Mouse (Mus musculus) heart, embryonic 13.5 days (tissue): ENCODE data around the gene Usp21. TPM values are rescaled to one million over a fixed set of nuclear protein-coding genes. Genes with fewer than 3 reads are reported as not detected.

ENCODE experiments used
- ATAC-seq: fragments of 200-750 bp; cut with Nextera tagmentation; 2 replicates; pipeline ENCODE4 v1.8.0; 2017; ENCODE audit warnings: moderate TSS enrichment; ENCODE audit not compliant: insufficient number of reproducible peaks, low FRiP score, low TSS enrichment; ENCODE audit errors: extremely low read depth
- H3K27ac ChIP-seq: fragments of 300-500 bp; sonication (generic); replicated peaks from 2 replicates; pipeline ENCODE4 v1.5.1; 2015; ENCODE audit warnings: moderate library complexity, mild to moderate bottlenecking, inconsistent platforms
- H3K27me3 ChIP-seq: fragments of 300-500 bp; sonication (generic); replicated peaks from 2 replicates; pipeline ENCODE4 v1.6.1; 2015; ENCODE audit warnings: mild to moderate bottlenecking, inconsistent platforms
- H3K36me3 ChIP-seq: fragments of 300-500 bp; sonication (generic); 2 replicates; pipeline ENCODE4 v1.6.1; 2015; ENCODE audit warnings: mild to moderate bottlenecking, inconsistent platforms
- H3K4me1 ChIP-seq: fragments of 300-500 bp; sonication (generic); 2 replicates; pipeline ENCODE4 v1.6.1; 2015; ENCODE audit warnings: inconsistent platforms
- H3K4me2 ChIP-seq: fragments of 300-500 bp; sonication (generic); 2 replicates; pipeline ENCODE4 v1.6.1; 2015; ENCODE audit warnings: inconsistent platforms, mild to moderate bottlenecking, moderate library complexity
- H3K4me3 ChIP-seq: fragments of 300-500 bp; sonication (generic); 2 replicates; pipeline ENCODE4 v1.5.1; 2015; ENCODE audit warnings: moderate library complexity, mild to moderate bottlenecking, inconsistent platforms
- H3K9ac ChIP-seq: fragments of 300-500 bp; sonication (generic); 2 replicates; pipeline ENCODE4 v1.6.1; 2015; ENCODE audit warnings: inconsistent platforms, mild to moderate bottlenecking, moderate library complexity
- H3K9me3 ChIP-seq: fragments of 300-500 bp; sonication (generic); 2 replicates; pipeline ENCODE4 v1.6.1; 2016; ENCODE audit warnings: inconsistent platforms
- WGBS: fragments of 180-500 bp; shearing (Covaris S2); methylation state at CpG from one replicate; pipeline ENCODE4 v1.1.7; 2015; ENCODE audit warnings: mixed read lengths; 5-methylcytosine and 5-hydroxymethylcytosine counted together
- polyA plus RNA-seq: library from polyadenylated mRNA; unstranded; fragments of >200 nt; fragmentation: Nextera tagmentation; extraction: Ambion mirVana; gene quantifications from 2 replicates; pipeline ENCODE4 v1.2.1, GENCODE M21; 2015

The Usp21 gene
- polyA plus RNA-seq, 1 experiment from 2014 or later = 48.4 TPM

DNA sequence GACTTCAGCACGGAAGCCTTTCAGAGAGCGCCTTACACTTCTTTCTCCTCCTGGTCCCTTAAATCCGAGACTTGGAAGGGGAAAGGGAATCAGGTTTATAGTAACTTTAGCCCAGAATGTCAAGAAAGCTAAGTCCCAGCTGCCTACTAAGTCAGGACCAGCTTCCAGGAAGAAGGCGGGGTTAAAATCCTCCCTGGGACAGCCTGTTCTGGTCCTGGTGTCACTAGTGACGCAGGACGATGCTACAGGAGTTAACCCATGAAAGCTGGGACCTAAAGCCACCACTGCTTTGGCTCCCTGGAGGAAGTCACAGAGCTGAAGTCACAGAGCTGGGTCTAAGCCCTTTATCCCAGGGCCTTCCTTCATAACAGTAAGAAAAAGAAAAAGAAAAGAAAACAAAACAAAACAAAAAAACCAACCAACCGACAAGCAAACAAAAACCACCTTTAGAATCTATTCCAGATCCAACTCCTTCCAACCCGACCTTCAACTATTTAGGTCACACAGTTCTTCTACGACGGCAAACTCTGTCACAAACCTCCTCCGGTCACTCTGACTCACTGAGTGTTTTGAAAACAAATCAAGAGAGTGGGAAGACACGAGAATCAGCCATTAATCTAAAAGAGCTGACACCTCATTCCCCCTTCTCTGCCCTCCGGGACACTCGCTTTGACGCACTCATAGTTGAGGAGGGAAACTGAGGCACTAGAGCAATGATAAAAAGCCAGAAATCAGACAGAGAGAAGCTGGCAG is 47.6 kb downstream of the Usp21 start:
- Histone ChIP-seq H3K27ac (no peak overlapping the region), H3K9me3 (no peaks in the 10 kb centered on the region), H3K9ac (no peak overlapping the region), H3K4me1 (peaks cover 14% of the 10 kb centered on the region), H3K4me2 (no peak overlapping the region), H3K36me3 (peaks cover 98% of the 10 kb centered on the region), H3K4me3 (no peak overlapping the region), H3K27me3 (no peaks in the 10 kb centered on the region)
- no peak for ATAC-seq
- WGBS = 73% methylated on average over 15 of the region's 15 CpGs

- H3K27me3 ChIP-seq = no peaks in the 10 kb centered on the region
- H3K4me2 ChIP-seq = no peak overlapping the region
- ATAC-seq = no peak
- H3K36me3 ChIP-seq = peaks cover 100% of the 10 kb centered on the region
- H3K4me1 ChIP-seq = peaks cover 15% of the 10 kb centered on the region
- no peak overlapping the region for H3K27ac ChIP-seq
- H3K9ac ChIP-seq = no peak overlapping the region
- H3K4me3 ChIP-seq = no peak overlapping the region
- 65% methylated on average over 14 of the region's 14 CpGs for WGBS
- no peaks in the 10 kb centered on the region for H3K9me3 ChIP-seq
Measured at GRCm38 (mm10) chr1:171238463-171238862, 49.3 kb downstream of the Usp21 start.

DNA sequence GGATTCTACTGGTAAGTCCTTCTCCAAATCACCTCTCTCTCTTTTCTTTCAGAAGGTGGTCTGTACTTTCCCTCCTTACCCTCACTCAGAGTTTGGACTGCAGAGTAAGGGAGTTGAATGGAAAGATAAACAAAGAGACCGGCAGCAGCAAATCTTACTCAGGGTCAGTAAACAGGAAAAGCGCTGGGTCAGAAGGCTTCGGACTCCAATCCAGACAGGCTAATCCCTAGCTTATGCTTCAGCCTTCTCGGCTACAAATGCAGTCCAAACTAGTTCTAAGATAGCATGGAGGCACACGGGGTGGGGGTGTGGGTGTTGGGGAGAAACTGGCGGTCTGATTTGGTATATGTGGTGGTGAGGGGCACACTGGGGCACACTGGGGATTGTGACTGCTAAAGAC is 50.4 kb downstream of the Usp21 start:
- peaks cover 23% of the 10 kb centered on the region for H3K4me1 ChIP-seq
- WGBS = 82% methylated on average over 6 of the region's 6 CpGs
- no peak overlapping the region for H3K4me2 ChIP-seq
- no peaks in the 10 kb centered on the region for H3K9me3 ChIP-seq
- H3K9ac ChIP-seq = no peak overlapping the region
- no peak for ATAC-seq
- H3K27me3 ChIP-seq = no peaks in the 10 kb centered on the region
- peaks cover 92% of the 10 kb centered on the region for H3K36me3 ChIP-seq
- no peak overlapping the region for H3K4me3 ChIP-seq
- no peak overlapping the region for H3K27ac ChIP-seq

DNA sequence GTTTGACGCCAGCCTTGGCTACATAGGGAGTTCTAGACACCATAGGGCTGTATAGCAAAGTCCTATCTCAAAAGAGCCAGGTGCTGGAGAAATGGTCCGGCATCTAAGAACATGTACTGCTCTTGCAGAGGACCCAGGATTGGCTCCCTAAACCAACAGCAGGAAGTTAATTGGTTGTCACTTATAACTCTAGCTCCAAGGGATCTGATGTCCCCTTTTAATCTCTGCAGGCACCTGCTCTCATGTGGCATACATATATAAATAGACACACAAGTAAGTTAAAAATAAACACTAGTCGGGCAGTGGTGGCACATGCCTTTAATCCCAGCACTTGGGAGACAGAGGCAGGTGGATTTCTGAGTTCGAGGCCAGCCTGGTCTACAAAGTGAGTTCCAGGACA is 52.0 kb downstream of the Usp21 start:
- Histone ChIP-seq H3K27ac (peak overlapping the region; percentile 17; the same call in 1 of the 2 replicates), H3K4me1 (peaks cover 23% of the 10 kb centered on the region), H3K36me3 (peaks cover 75% of the 10 kb centered on the region), H3K9ac (no peak overlapping the region), H3K27me3 (no peaks in the 10 kb centered on the region), H3K4me2 (no peak overlapping the region), H3K4me3 (no peak overlapping the region), H3K9me3 (no peaks in the 10 kb centered on the region)
- 61% methylated on average over 4 of the region's 4 CpGs for WGBS
- ATAC-seq = no peak

DNA sequence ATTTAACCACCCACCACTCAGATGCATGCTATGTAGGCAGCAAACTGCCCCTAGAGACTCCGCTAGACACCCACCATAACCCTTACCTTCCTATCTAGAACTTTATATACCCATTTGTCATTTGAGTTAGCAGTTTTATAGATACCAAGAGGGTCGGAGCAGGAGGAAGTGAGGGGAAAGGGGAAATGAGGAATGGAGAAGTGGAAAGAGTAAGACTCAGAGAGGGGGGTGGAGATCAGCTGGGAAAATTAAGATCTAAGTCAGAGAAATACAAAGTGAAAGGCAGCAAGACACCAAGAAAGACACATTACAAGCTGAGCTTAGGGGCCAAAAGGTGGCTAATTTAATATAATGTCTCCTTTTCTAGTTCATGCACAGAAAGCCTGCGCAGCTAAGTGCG is 53.3 kb downstream of the Usp21 start:
- no peak overlapping the region for H3K9ac ChIP-seq

GRCm38 (mm10) chr1:171234126-171234525 is 53.7 kb downstream of the Usp21 start, which contains the start of gene Fcer1g:
TSS of gene Fcer1g (minus strand) at chr1:171234365.
- Histone ChIP-seq H3K4me3 (0 out of 2 replicates have a peak within 1 kb of the TSS, but pooled peaks have one; percentile 6), H3K9ac (0 out of 2 replicates have a peak within 1 kb of the TSS, but pooled peaks have one; percentile 48), H3K27me3 (no peaks in the 10 kb centered on the region), H3K4me1 (peaks cover 23% of the 10 kb centered on the region), H3K27ac (peak within 1 kb of the TSS; percentile 37), H3K4me2 (no peak within 1 kb of the TSS), H3K9me3 (no peaks in the 10 kb centered on the region), H3K36me3 (peaks cover 59% of the 10 kb centered on the region)
- 81% methylated on average over 14 of the region's 14 CpGs for WGBS
- no peak for ATAC-seq

More for the DNA sequence above, 53.3 kb downstream of the Usp21 start:
- Histone ChIP-seq H3K4me1 (peaks cover 23% of the 10 kb centered on the region), H3K27me3 (no peaks in the 10 kb centered on the region), H3K4me2 (no peak overlapping the region), H3K27ac (no peak overlapping the region), H3K9me3 (no peaks in the 10 kb centered on the region), H3K4me3 (no peak overlapping the region), H3K36me3 (peaks cover 63% of the 10 kb centered on the region)
- no peak for ATAC-seq
- WGBS = 90% methylated on average over 4 of the region's 4 CpGs

GRCm38 (mm10) chr1:171232800-171233730 is 54.7 kb downstream of the Usp21 start:
- peaks cover 23% of the 10 kb centered on the region for H3K4me1 ChIP-seq
- peaks cover 48% of the 10 kb centered on the region for H3K36me3 ChIP-seq
- H3K27ac ChIP-seq = peak overlapping the region; percentile 37
- 55% methylated on average over 12 of the region's 12 CpGs for WGBS
- H3K9me3 ChIP-seq = no peaks in the 10 kb centered on the region
- no peaks in the 10 kb centered on the region for H3K27me3 ChIP-seq
- H3K9ac ChIP-seq = 0 out of 2 replicates have a peak overlapping the region, but pooled peaks have one; percentile 48
- 0 out of 2 replicates have a peak overlapping the region, but pooled peaks have one; percentile 6 for H3K4me3 ChIP-seq
- no peak for ATAC-seq
- no peak overlapping the region for H3K4me2 ChIP-seq

DNA sequence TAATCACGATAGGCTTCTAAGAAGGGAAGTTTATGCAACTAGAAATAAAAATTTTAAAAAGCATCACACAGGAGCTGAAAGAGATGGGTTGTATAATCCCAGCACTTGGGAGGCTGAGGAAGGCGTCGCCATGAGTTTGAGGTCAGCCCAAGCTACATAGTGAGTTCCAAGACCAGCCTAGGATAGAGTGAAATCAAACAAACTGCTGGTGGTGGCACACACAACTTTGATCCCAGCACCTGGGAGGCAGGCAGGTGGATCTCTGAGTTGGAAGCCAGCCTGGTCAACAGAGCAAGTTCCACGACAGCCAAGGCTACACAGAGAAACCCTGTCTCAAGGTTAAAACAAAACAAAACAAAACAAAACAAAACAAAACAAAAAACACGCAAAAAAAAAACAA is 55.4 kb downstream of the Usp21 start:
- H3K9me3 ChIP-seq = no peaks in the 10 kb centered on the region
- 85% methylated on average over 5 of the region's 5 CpGs for WGBS
- H3K4me3 ChIP-seq = no peak overlapping the region
- H3K36me3 ChIP-seq = peaks cover 41% of the 10 kb centered on the region
- H3K27me3 ChIP-seq = no peaks in the 10 kb centered on the region
- peaks cover 23% of the 10 kb centered on the region for H3K4me1 ChIP-seq
- H3K27ac ChIP-seq = no peak overlapping the region
- H3K4me2 ChIP-seq = no peak overlapping the region
- no peak overlapping the region for H3K9ac ChIP-seq
- ATAC-seq = no peak

Other genes with a start within 250 kb of the Usp21 start
- gene Fcgr3, start 223.1 kb downstream of the Usp21 start, polyA plus RNA-seq = 6.9 and 9.1 TPM in 2 replicates
- gene Cfap126, start 174.1 kb downstream of the Usp21 start, polyA plus RNA-seq = 2.8 TPM in 2 replicates
- gene Sdhc, start 137.4 kb downstream of the Usp21 start, polyA plus RNA-seq = 457 and 493 TPM in 2 replicates
- 0.33 and 0.36 TPM in 2 replicates for gene Mpz, start 137.3 kb downstream of the Usp21 start, polyA plus RNA-seq
- gene Pcp4l1, start 91.7 kb downstream of the Usp21 start, polyA plus RNA-seq = 38.3 and 39.3 TPM in 2 replicates
- 0.25 and 0.36 TPM in 2 replicates for gene Nr1i3, start 74.0 kb downstream of the Usp21 start, polyA plus RNA-seq
- 44.8 and 52.5 TPM in 2 replicates for gene Tomm40l, start 65.5 kb downstream of the Usp21 start, polyA plus RNA-seq
- gene Apoa2, start 62.9 kb downstream of the Usp21 start, polyA plus RNA-seq = 21.9 and 119 TPM in 2 replicates
- 29.5 and 33.1 TPM in 2 replicates for gene Fcer1g, start 53.6 kb downstream of the Usp21 start, polyA plus RNA-seq
- gene Adamts4, start 37.6 kb downstream of the Usp21 start, polyA plus RNA-seq = 3.5 and 3.6 TPM in 2 replicates
- gene Ndufs2, start 36.6 kb downstream of the Usp21 start, polyA plus RNA-seq = 424 and 495 TPM in 2 replicates
- 54.6 and 55.1 TPM in 2 replicates for gene B4galt3, start 17.7 kb downstream of the Usp21 start, polyA plus RNA-seq
- 36.1 and 42.1 TPM in 2 replicates for gene Ppox, start 6.8 kb downstream of the Usp21 start, polyA plus RNA-seq
- gene Ufc1, start 7.0 kb upstream of the Usp21 start, polyA plus RNA-seq = 77.2 and 89.6 TPM in 2 replicates
- gene Dedd, start 41.2 kb upstream of the Usp21 start, polyA plus RNA-seq = 34.6 and 37.6 TPM in 2 replicates
- 34.8 and 36.9 TPM in 2 replicates for gene Nit1, start 57.7 kb upstream of the Usp21 start, polyA plus RNA-seq
- 85.4 and 97.8 TPM in 2 replicates for gene Pfdn2, start 57.7 kb upstream of the Usp21 start, polyA plus RNA-seq
- 0.65 and 0.76 TPM in 2 replicates for gene Klhdc9, start 72.8 kb upstream of the Usp21 start, polyA plus RNA-seq
- gene Nectin4, start 82.1 kb upstream of the Usp21 start, polyA plus RNA-seq = 0.23 and 0.27 TPM in 2 replicates
- 0.78 and 0.92 TPM in 2 replicates for gene Arhgap30, start 101.0 kb upstream of the Usp21 start, polyA plus RNA-seq
- gene Usf1, start 123.3 kb upstream of the Usp21 start, polyA plus RNA-seq = 52.1 and 53.3 TPM in 2 replicates
- gene Tstd1, start 130.9 kb upstream of the Usp21 start, polyA plus RNA-seq = 3.1 and 3.6 TPM in 2 replicates
- gene F11r, start 149.5 kb upstream of the Usp21 start, polyA plus RNA-seq = 61.8 and 66.1 TPM in 2 replicates
- gene Alyref2, start 215.5 kb upstream of the Usp21 start, polyA plus RNA-seq = 12.8 and 15.6 TPM in 2 replicates
- gene Itln1, start 247.3 kb upstream of the Usp21 start, polyA plus RNA-seq = not detected in 2 replicates